Mouse (Mus musculus): ENCODE measurements at regions not wholly inside any gene's neighbourhood (a gene's known extent, or its start where the extent isn't known, plus 50 kb on each side); places are given as distances from the start of the nearest gene placed in this dataset.

- TF ChIP-seq CTCF (IDR thresholded peaks at IDR 0.05) = no peak
- no peak for TF ChIP-seq EP300 (IDR thresholded peaks at IDR 0.05; ENCODE audit: insufficient read depth, low read depth, low read length)
Measured at GRCm38 (mm10) chr7:68908401-68908834, 159.4 kb upstream of the Arrdc4 start.

Data from heart, adult 2 months (tissue).